Mouse (Mus musculus) myocyte (in vitro differentiated cells): Measurements from ENCODE around the gene Tmem243. TPM values are rescaled to one million over a fixed set of nuclear protein-coding genes. Genes with fewer than 3 reads are reported as not detected.

Experiments
- H3K27me3 ChIP-seq: one replicate; pipeline ENCODE4 v1.6.1; 2011; ENCODE audit not compliant: control insufficient read depth, insufficient read depth, insufficient read length
- H3K36me3 ChIP-seq: one replicate; pipeline ENCODE4 v1.6.1; 2011; ENCODE audit not compliant: control insufficient read depth, insufficient read depth
- H3K4me2 ChIP-seq: one replicate; pipeline ENCODE4 v1.6.1; 2011; ENCODE audit warnings: low read depth, control low read depth
- H3K4me3 ChIP-seq: one replicate; pipeline ENCODE4 v1.5.1; 2011; ENCODE audit warnings: mild to moderate bottlenecking, control low read depth, moderate library complexity
- H3K79me2 ChIP-seq: one replicate; pipeline ENCODE4 v1.6.1; 2011; ENCODE audit not compliant: control insufficient read depth, insufficient read depth
- H3ac ChIP-seq: one replicate; pipeline ENCODE4 v1.6.1; 2011; ENCODE audit not compliant: control insufficient read depth, insufficient read length
- CEBPB ChIP-seq: IDR thresholded peaks from 2 replicates; pipeline ENCODE4 v1.6.1; 2011; ENCODE audit warnings: mild to moderate bottlenecking, moderate library complexity; ENCODE audit not compliant: poor library complexity, insufficient read depth, severe bottlenecking
- E2F4 ChIP-seq: IDR thresholded peaks from one replicate; pipeline ENCODE4 v1.6.1; 2011; ENCODE audit warnings: mild to moderate bottlenecking, control low read depth, moderate library complexity; ENCODE audit not compliant: insufficient read depth
- MAX ChIP-seq: IDR thresholded peaks from one replicate; pipeline ENCODE4 v1.6.1; 2011; ENCODE audit warnings: low read depth, mild to moderate bottlenecking, control low read depth
- MYOD1 ChIP-seq, 3 experiments: IDR thresholded peaks; one replicate each; pipeline ENCODE4 v1.6.1; 2011; ENCODE audit warnings: control low read depth in 2 of 3, low read depth in 2 of 3, mild to moderate bottlenecking in 2 of 3, moderate library complexity in 1 of 3; ENCODE audit not compliant: insufficient read length in 2 of 3, control insufficient read depth in 1 of 3
- MYOG ChIP-seq, 3 experiments: IDR thresholded peaks; one replicate each; pipeline ENCODE4 v1.6.1; 2011; ENCODE audit warnings: control low read depth in 2 of 3, low read depth in 2 of 3, mild to moderate bottlenecking in 2 of 3; ENCODE audit not compliant: insufficient read length in 2 of 3, control insufficient read depth in 1 of 3, insufficient read depth in 1 of 3
- POLR2A ChIP-seq: IDR thresholded peaks from one replicate; pipeline ENCODE4 v1.6.1; 2011; ENCODE audit warnings: low read depth, mild to moderate bottlenecking, control low read depth, moderate library complexity; ENCODE audit not compliant: insufficient read length
- POLR2AphosphoS2 ChIP-seq: IDR thresholded peaks from one replicate; pipeline ENCODE4 v1.6.1; 2011; ENCODE audit warnings: low read depth, control low read depth; ENCODE audit not compliant: insufficient read length
- TCF12 ChIP-seq: IDR thresholded peaks from one replicate; pipeline ENCODE4 v1.6.1; 2011; ENCODE audit warnings: mild to moderate bottlenecking, control low read depth; ENCODE audit not compliant: poor library complexity, insufficient read depth, severe bottlenecking
- TCF3 ChIP-seq: IDR thresholded peaks from one replicate; pipeline ENCODE4 v1.6.1; 2011; ENCODE audit warnings: low read depth, control low read depth; ENCODE audit not compliant: insufficient read length
- USF1 ChIP-seq: IDR thresholded peaks from one replicate; pipeline ENCODE4 v1.6.1; 2011; ENCODE audit warnings: low read depth, mild to moderate bottlenecking, control low read depth, moderate library complexity
- polyA plus RNA-seq: library from polyadenylated mRNA; unstranded; fragments of >200 nt; fragmentation: generic; extraction: Trizol; gene quantifications from one replicate; pipeline ENCODE4 v1.2.1, GENCODE M21; 2012; ENCODE audit warnings: missing spikeins

Gene Tmem243
- polyA plus RNA-seq, 1 experiment: 2.7 TPM

DNA sequence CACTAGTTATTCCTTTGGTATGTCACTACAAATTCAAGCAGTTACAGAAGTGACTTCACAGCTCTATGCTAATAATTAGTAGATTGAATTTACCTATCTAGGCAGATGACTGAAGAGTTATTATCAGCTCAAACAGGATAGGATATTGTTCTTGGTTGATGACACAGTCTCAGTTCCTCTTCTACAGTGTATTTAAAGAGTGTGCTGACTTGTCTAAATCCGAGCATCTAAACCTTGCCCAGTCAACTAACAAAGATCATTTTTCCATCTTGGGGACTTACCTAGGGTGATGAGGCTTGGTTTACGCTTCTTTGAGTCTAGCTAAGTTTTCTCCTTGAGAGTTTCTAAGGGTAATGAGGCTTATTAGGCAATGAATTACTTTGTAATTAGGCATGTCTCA lies 72.8 kb downstream of the Tmem243 start:
- H3K79me2 ChIP-seq: no peaks in the 10 kb centered on the region
- no peak overlapping the region for H3ac ChIP-seq
- no peaks in the 10 kb centered on the region for H3K27me3 ChIP-seq
- H3K4me3 ChIP-seq: no peak overlapping the region
- no peaks in the 10 kb centered on the region for H3K36me3 ChIP-seq
- no peak for TF ChIP-seq POLR2AphosphoS2
- TF ChIP-seq TCF12: no peak
- TF ChIP-seq CEBPB: no peak
- no peak for TF ChIP-seq TCF3
- no peak for TF ChIP-seq E2F4
- TF ChIP-seq USF1: no peak
- no peak overlapping the region for H3K4me2 ChIP-seq

DNA sequence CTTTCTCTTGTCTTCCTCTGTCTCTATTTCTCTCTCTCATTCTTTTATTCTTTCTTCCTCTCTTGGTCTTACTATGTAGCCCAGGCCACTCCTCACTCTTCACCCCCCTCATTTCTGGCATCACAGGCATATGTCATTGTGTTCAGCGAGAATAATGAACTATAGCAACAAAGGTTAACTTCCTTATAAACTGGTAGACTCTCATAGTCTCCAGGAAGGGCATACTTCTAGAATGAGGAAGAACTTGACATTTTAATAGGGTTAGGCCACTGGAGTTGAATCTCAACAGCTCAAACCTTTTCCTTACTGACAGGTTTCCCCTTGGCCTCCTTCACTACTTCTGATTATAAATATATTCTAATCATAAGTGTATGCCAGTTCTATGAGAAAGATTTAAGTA lies 86.0 kb downstream of the Tmem243 start:
- H3K36me3 ChIP-seq: no peaks in the 10 kb centered on the region
- H3K4me3 ChIP-seq: no peak overlapping the region
- no peaks in the 10 kb centered on the region for H3K27me3 ChIP-seq
- H3K79me2 ChIP-seq: no peaks in the 10 kb centered on the region
- H3K4me2 ChIP-seq: no peak overlapping the region
- no peak overlapping the region for H3ac ChIP-seq
- TF ChIP-seq USF1: no peak
- TF ChIP-seq TCF3: no peak
- no peak for TF ChIP-seq MAX
- no peak for TF ChIP-seq MYOD1 (IDR thresholded peaks at IDR 0.05; ENCODE audit: control insufficient read depth in 1 of 3, insufficient read length in 2 of 3, low read depth in 2 of 3)
- no peak for TF ChIP-seq MYOG (IDR thresholded peaks at IDR 0.05; ENCODE audit: control insufficient read depth in 1 of 3, insufficient read depth in 1 of 3, insufficient read length in 2 of 3, low read depth in 2 of 3)
- no peak for TF ChIP-seq POLR2A

Other genes starting within 250 kb of the Tmem243 start
- 0.04 TPM for gene Abcb4, start 207.0 kb upstream of the Tmem243 start, polyA plus RNA-seq
- gene Crot, start 103.3 kb upstream of the Tmem243 start, polyA plus RNA-seq: 6.6 TPM
- gene Dmtf1, start 61.1 kb downstream of the Tmem243 start, polyA plus RNA-seq: 6.7 TPM
- gene 9330182L06Rik, start 165.4 kb downstream of the Tmem243 start, polyA plus RNA-seq: not detected